In the genomic region with DNA sequence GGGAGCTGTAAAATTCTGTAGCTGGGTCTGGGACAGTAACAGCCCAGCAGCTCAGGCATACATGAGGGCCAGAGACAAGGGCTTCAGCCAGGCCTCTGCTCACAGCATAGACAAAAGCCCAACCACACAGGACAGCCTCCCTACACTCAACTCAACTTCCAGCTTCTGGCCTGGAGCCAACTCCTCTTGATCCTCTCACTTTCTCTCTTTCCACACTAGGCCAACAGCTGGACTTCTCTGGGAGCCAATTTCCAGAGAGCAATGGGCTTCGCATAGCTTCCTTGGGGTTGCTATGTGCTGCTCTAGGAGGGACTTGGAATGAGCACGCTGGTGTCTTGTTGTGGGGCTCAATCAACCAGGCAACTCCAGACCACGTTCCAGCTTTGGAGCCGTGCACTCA, we compare ENCODE assay signal across 10 mouse cellular contexts. TPM values are rescaled to one million over a fixed set of nuclear protein-coding genes. Genes with fewer than 3 reads are reported as not detected.
DNase-seq lines count a peak whose midpoint lies in the region; ATAC-seq and TF ChIP-seq lines count a peak whose summit lies in the region.
"Had no signal": no experiment of that assay in that cellular context is flagged by ENCODE, and none has a peak within 500 bp of the region (broad histone marks: within the 10 kb centered on the region; RNA-seq: fewer than 3 reads in every experiment).

No protein-coding gene starts in this region.

- no peak overlapping the region for H3K4me3 ChIP-seq in heart, embryonic 12.5 days
- no peak overlapping the region for H3K4me3 ChIP-seq in kidney, postnatal 0 days (replicated peaks; ENCODE audit: low read depth, low read length)
- no peak overlapping the region for H3K4me3 ChIP-seq in forebrain, embryonic 15.5 days
- H3K4me3 ChIP-seq: myocyte had no signal

- H3K36me3 ChIP-seq in heart, embryonic 12.5 days, result peaks cover 5% of the 10 kb centered on the region; the same call in 1 of the 2 replicates
- no peaks in the 10 kb centered on the region for H3K36me3 ChIP-seq in kidney, postnatal 0 days (ENCODE audit: insufficient read depth, low read length)
- no peaks in the 10 kb centered on the region for H3K36me3 ChIP-seq in forebrain, embryonic 15.5 days

- no peak for TF ChIP-seq CTCF in kidney, postnatal 0 days (IDR thresholded peaks at IDR 0.05; ENCODE audit: low read depth)

- no peak overlapping the region for H3K4me2 ChIP-seq in heart, embryonic 12.5 days
- no peak overlapping the region for H3K4me2 ChIP-seq in kidney, postnatal 0 days (ENCODE audit: low read length)
- no peak overlapping the region for H3K4me2 ChIP-seq in forebrain, embryonic 15.5 days (replicated peaks)

- DNase-seq in urinary bladder, postnatal 25 days (ENCODE audit: low spot score), result peak; percentile 37
- no peak for DNase-seq in urinary bladder, adult 2 months (ENCODE audit: low spot score)
- DNase-seq in kidney, postnatal 0 days (ENCODE audit: low spot score), result peak; percentile 86
- peak; percentile 86 for DNase-seq in testis, postnatal 10 days (ENCODE audit: low spot score)
- no peak for DNase-seq in left cerebral cortex, adult 11 months (ENCODE audit: low spot score)
- DNase-seq in embryo, embryonic 10.5 days (ENCODE audit: low spot score), result no peak

- no peaks in the 10 kb centered on the region for H3K27me3 ChIP-seq in heart, embryonic 12.5 days (replicated peaks)
- no peaks in the 10 kb centered on the region for H3K27me3 ChIP-seq in kidney, postnatal 0 days (ENCODE audit: insufficient read depth, low read length)
- H3K27me3 ChIP-seq in forebrain, embryonic 15.5 days, result no peaks in the 10 kb centered on the region

- H3K9me3 ChIP-seq in heart, embryonic 12.5 days (replicated peaks), result no peaks in the 10 kb centered on the region; the same call in 1 of the 2 replicates
- H3K9me3 ChIP-seq in kidney, postnatal 0 days (replicated peaks; ENCODE audit: low read length), result no peaks in the 10 kb centered on the region
- no peaks in the 10 kb centered on the region for H3K9me3 ChIP-seq in forebrain, embryonic 15.5 days

- peak; percentile 45; the same call in 1 of the 2 replicates for ATAC-seq in heart, embryonic 12.5 days (ENCODE audit: insufficient number of reproducible peaks, low FRiP score)
- no peak; the same call in 1 of the 2 replicates for ATAC-seq in kidney, postnatal 0 days (replicated peaks; ENCODE audit: low FRiP score, low read depth)
- no peak for ATAC-seq in forebrain, embryonic 15.5 days (replicated peaks)
- ATAC-seq: inflammation-experienced regulatory T-cells, adult 6 months had no signal

- 40% methylated on average over 4 of the region's 4 CpGs for WGBS in heart, embryonic 12.5 days
- 69% methylated on average over 4 of the region's 4 CpGs for WGBS in kidney, postnatal 0 days
- WGBS in forebrain, embryonic 15.5 days, result 85% methylated on average over 4 of the region's 4 CpGs

- H3K9ac ChIP-seq in heart, embryonic 12.5 days, result no peak overlapping the region
- H3K9ac ChIP-seq in kidney, postnatal 0 days (ENCODE audit: low read depth, low read length), result no peak overlapping the region
- H3K9ac ChIP-seq in forebrain, embryonic 15.5 days (replicated peaks), result no peak overlapping the region

- peak overlapping the region; percentile 83 for H3K27ac ChIP-seq in heart, embryonic 12.5 days (ENCODE audit: poor library complexity, severe bottlenecking)
- H3K27ac ChIP-seq in kidney, postnatal 0 days, result no peak overlapping the region
- no peak overlapping the region for H3K27ac ChIP-seq in forebrain, embryonic 15.5 days (replicated peaks)

- H3K4me1 ChIP-seq in heart, embryonic 12.5 days (replicated peaks), result peaks cover 64% of the 10 kb centered on the region
- H3K4me1 ChIP-seq in kidney, postnatal 0 days (replicated peaks; ENCODE audit: insufficient read depth, low read length), result peaks cover 7% of the 10 kb centered on the region; the same call in 1 of the 2 replicates
- H3K4me1 ChIP-seq in forebrain, embryonic 15.5 days, result no peaks in the 10 kb centered on the region

RNA-seq across cellular contexts. Expression of gene Emilin2, which starts 28.5 kb away (rescaled TPM):
- 7.0 and 13.9 TPM in 2 replicates for polyA plus RNA-seq in urinary bladder, adult 2 months (2012; rRNA removed)
- 97.0 and 99.7 TPM in 2 replicates for polyA plus RNA-seq in heart, embryonic 12.5 days (2016; fragmentation: Nextera tagmentation; extraction: Ambion mirVana)
- 2.3 and 2.4 TPM in 2 replicates for polyA plus RNA-seq in kidney, postnatal 0 days (2015; fragmentation: Nextera tagmentation; extraction: Ambion mirVana)
- 0.92 and 1.1 TPM in 2 replicates for polyA plus RNA-seq in forebrain, embryonic 15.5 days (2015; fragmentation: Nextera tagmentation; extraction: Ambion mirVana)

Comparison
In these comparisons a context has a peak if more than half of its experiments do, and no peak if none do; other contexts are left out.
1. DNase-seq: peak in urinary bladder, postnatal 25 days (single experiment), kidney, postnatal 0 days (single experiment) and testis, postnatal 10 days (single experiment); none in urinary bladder, adult 2 months (single experiment), left cerebral cortex, adult 11 months (single experiment) and embryo, embryonic 10.5 days (single experiment).